Mouse (Mus musculus) G1E (cell line): ENCODE results near the gene Ribc2. TPM values are rescaled to one million over a fixed set of nuclear protein-coding genes. Genes with fewer than 3 reads are reported as not detected.

ENCODE experiments used
- ATAC-seq: 2 replicates; pipeline ENCODE4 v1.8.0; 2016; ENCODE audit warnings: mild to moderate bottlenecking; ENCODE audit not compliant: insufficient number of reproducible peaks, poor library complexity, low FRiP score, severe bottlenecking; ENCODE audit errors: extremely low read depth
- DNase-seq: peaks from one replicate; pipeline ENCODE4 v3.0.0; 2012; ENCODE audit warnings: low spot score
- H3K27me3 ChIP-seq: 2 replicates; pipeline ENCODE4 v1.6.1; 2012; ENCODE audit warnings: mild to moderate bottlenecking, low read length, inconsistent platforms; ENCODE audit not compliant: insufficient read depth
- H3K36me3 ChIP-seq: replicated peaks from 2 replicates; pipeline ENCODE3; 2012; ENCODE audit warnings: mild to moderate bottlenecking, inconsistent platforms
- H3K4me1 ChIP-seq: 2 replicates; pipeline ENCODE4 v1.6.1; 2012; ENCODE audit warnings: low read depth, low read length, inconsistent platforms, mixed read lengths; ENCODE audit not compliant: insufficient read depth
- H3K4me3 ChIP-seq: 2 replicates; pipeline ENCODE4 v1.5.1; 2012; ENCODE audit warnings: low read depth, mild to moderate bottlenecking, inconsistent platforms, low read length, moderate library complexity, mixed read lengths
- H3K9me3 ChIP-seq: replicated peaks from 2 replicates; pipeline ENCODE4 v1.6.1; 2012; ENCODE audit warnings: inconsistent platforms
- CTCF ChIP-seq: IDR thresholded peaks from 2 replicates; pipeline ENCODE4 v1.5.1; 2012; ENCODE audit warnings: low read depth, low read length, inconsistent platforms, mixed read lengths
- GATA1 ChIP-seq: IDR thresholded peaks from 2 replicates; pipeline ENCODE4 v1.6.1; 2012; ENCODE audit warnings: borderline replicate concordance, low read length, inconsistent platforms, mixed read lengths
- GATA2 ChIP-seq: IDR thresholded peaks from 2 replicates; pipeline ENCODE4 v1.6.1; 2012; ENCODE audit warnings: low read depth, low read length, inconsistent platforms, borderline replicate concordance
- POLR2AphosphoS5 ChIP-seq: IDR thresholded peaks from 2 replicates; pipeline ENCODE4 v1.6.1; 2012; ENCODE audit warnings: low read depth, low read length, inconsistent platforms; ENCODE audit not compliant: insufficient replicate concordance
- TAL1 ChIP-seq: conservative IDR thresholded peaks from 2 replicates; pipeline ENCODE4 v1.6.1; 2012; ENCODE audit warnings: low read depth, low read length, inconsistent platforms, mixed read lengths
- polyA plus RNA-seq: library from polyadenylated mRNA; stranded (reverse); fragments of >175 nt; gene quantifications from 2 replicates; pipeline ENCODE4 v1.2.3, GENCODE M21; 2012
- total RNA-seq, 2 experiments: library from RNA; stranded (forward) in 1 of 2; stranded (reverse) in 1 of 2; fragments of 200-1000 nt in 1 of 2; fragments of >200 nt in 1 of 2; fragmentation: Nextera tagmentation in 1 of 2; gene quantifications; 2 replicates each; pipeline ENCODE4 v1.2.3; 2014 to 2017

Ribc2 gene
- total and polyA plus RNA-seq, 3 experiments = not detected

- ATAC-seq (no peak), DNase-seq (no peak)
- Histone ChIP-seq H3K27me3 (no peaks in the 10 kb centered on the region), H3K9me3 (peaks cover 45% of the 10 kb centered on the region), H3K4me1 (no peaks in the 10 kb centered on the region), H3K4me3 (no peak overlapping the region), H3K36me3 (no peaks in the 10 kb centered on the region)
- TF ChIP-seq GATA2 = no peak
- no peak for TF ChIP-seq POLR2AphosphoS5
- no peak for TF ChIP-seq TAL1
Observed at GRCm38 (mm10) chr15:85143747-85144146, 11.9 kb downstream of the Ribc2 start.

DNA sequence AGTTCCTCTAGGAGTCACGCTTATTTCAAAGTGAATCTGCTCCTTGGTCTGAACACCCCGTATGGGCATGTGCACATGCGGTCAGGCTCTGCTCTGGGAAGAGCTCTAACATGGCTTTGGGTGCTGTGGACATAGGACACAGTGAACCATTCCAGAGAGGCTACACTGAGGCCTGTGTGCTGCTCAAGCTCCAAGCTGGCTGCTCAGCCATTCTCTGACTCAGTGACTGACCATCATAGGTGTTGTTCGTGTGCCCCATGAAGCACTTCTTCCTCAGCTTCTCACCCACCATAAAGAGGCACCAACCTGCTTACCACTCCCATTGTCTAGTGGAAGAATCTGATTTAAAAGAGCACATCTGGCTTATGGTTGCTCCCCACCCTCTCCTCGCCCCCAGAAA, 12.4 kb downstream of the Ribc2 start:
- DNase-seq = no peak
- ATAC-seq = no peak
- Histone ChIP-seq H3K27me3 (no peaks in the 10 kb centered on the region), H3K36me3 (no peaks in the 10 kb centered on the region), H3K4me3 (no peak overlapping the region), H3K4me1 (no peaks in the 10 kb centered on the region), H3K9me3 (peaks cover 41% of the 10 kb centered on the region)
- TF ChIP-seq GATA2 = no peak
- no peak for TF ChIP-seq CTCF
- TF ChIP-seq GATA1 = no peak
- TF ChIP-seq POLR2AphosphoS5 = no peak
- no peak for TF ChIP-seq TAL1

DNA sequence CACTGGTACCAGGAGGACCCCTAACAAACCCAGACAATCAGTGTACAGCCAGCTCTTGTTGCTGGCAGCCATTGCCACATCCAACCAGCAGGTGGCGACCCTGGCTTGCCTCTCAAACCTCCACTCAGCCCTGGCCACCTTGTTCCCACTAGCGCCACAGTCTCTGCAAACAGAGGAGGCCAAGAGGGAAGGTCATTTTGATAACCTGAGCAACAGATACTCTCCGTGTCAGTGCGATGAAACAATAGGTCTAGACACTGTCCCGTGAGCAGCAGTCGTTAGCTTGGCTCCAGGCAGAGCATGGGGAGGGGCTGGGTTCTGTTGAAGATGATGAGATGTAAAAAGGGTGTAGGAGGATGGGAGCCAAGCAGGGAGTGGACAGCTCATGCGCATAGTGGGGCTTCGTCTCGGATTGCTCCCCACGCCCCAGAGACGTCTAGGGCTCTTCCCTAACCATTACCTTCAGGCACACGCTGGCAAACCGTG, 19.6 kb downstream of the Ribc2 start:
- H3K36me3 ChIP-seq = no peaks in the 10 kb centered on the region
- ATAC-seq (no peak), DNase-seq (no peak)
- H3K9me3 ChIP-seq = peaks cover 20% of the 10 kb centered on the region
- H3K4me3 ChIP-seq = no peak overlapping the region
- H3K27me3 ChIP-seq = no peaks in the 10 kb centered on the region
- no peak for TF ChIP-seq TAL1
- no peak for TF ChIP-seq CTCF
- no peak for TF ChIP-seq GATA2
- TF ChIP-seq GATA1 = no peak
- TF ChIP-seq POLR2AphosphoS5 = no peak
- H3K4me1 ChIP-seq = no peaks in the 10 kb centered on the region

DNA sequence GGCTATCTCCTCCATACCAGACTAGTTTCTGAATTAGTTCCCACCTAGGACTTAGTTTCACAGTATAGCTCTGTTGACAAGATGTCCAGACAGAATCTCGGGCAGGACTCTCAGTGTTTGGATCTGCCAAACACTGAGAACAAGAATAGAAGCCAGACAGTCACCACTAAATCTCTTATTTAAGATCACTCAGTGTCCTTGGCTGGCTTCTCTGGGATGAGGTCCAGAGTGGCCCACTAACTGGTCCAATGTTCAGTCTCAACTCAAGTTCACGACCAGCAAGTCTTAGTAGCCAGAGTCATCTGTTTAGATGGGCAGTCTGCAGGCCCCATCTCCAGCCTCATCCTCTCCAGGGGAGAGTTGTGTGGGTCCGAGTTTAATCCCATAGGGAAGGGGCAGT, 20.7 kb downstream of the Ribc2 start:
- H3K36me3 ChIP-seq = no peaks in the 10 kb centered on the region
- DNase-seq = no peak
- peaks cover 31% of the 10 kb centered on the region for H3K9me3 ChIP-seq
- ATAC-seq = no peak
- no peaks in the 10 kb centered on the region for H3K27me3 ChIP-seq
- H3K4me3 ChIP-seq = no peak overlapping the region
- TF ChIP-seq POLR2AphosphoS5 (no peak), GATA1 (no peak), GATA2 (no peak), TAL1 (no peak), CTCF (no peak)
- no peaks in the 10 kb centered on the region for H3K4me1 ChIP-seq

- TF ChIP-seq POLR2AphosphoS5 (no peak), TAL1 (no peak), GATA1 (no peak), CTCF (no peak), GATA2 (no peak)
- H3K36me3 ChIP-seq = no peaks in the 10 kb centered on the region
- ATAC-seq = no peak
- no peak overlapping the region for H3K4me3 ChIP-seq
- no peaks in the 10 kb centered on the region for H3K4me1 ChIP-seq
- peaks cover 38% of the 10 kb centered on the region for H3K9me3 ChIP-seq
- no peaks in the 10 kb centered on the region for H3K27me3 ChIP-seq
- no peak for DNase-seq
Observed at GRCm38 (mm10) chr15:85154091-85154490, 22.2 kb downstream of the Ribc2 start.

- Histone ChIP-seq H3K4me3 (no peak overlapping the region), H3K36me3 (no peaks in the 10 kb centered on the region), H3K4me1 (no peaks in the 10 kb centered on the region), H3K27me3 (no peaks in the 10 kb centered on the region), H3K9me3 (peaks cover 48% of the 10 kb centered on the region)
- DNase-seq = no peak
- ATAC-seq = no peak
- TF ChIP-seq CTCF (no peak), GATA2 (no peak), TAL1 (no peak), POLR2AphosphoS5 (no peak), GATA1 (no peak)
Observed at GRCm38 (mm10) chr15:85156198-85156597, 24.3 kb downstream of the Ribc2 start.
